Mouse (Mus musculus) erythroblast, embryonic 14.5 days (primary cell): ENCODE data around the gene Oas1d.

Source experiments
- GATA1 ChIP-seq: IDR thresholded peaks from 2 replicates; pipeline ENCODE4 v1.6.1; 2012; ENCODE audit warnings: low read length, inconsistent platforms, mixed read lengths
- TAL1 ChIP-seq: IDR thresholded peaks from 3 replicates; pipeline ENCODE4 v1.6.1; 2012; ENCODE audit warnings: low read length, inconsistent platforms, mixed read lengths

GRCm38 (mm10) chr5:120937841-120938240, 23.5 kb downstream of the Oas1d start:
- TF ChIP-seq GATA1 (no peak), TAL1 (no peak)
